In genomic region chr6:99901146-99901545, GRCm38 (mm10) we compare ENCODE assay signal across 20 mouse cellular contexts.
"Had no signal": no experiment of that assay in that cellular context is flagged by ENCODE, and none has a peak within 500 bp of the region (broad histone marks: within the 10 kb centered on the region; RNA-seq: fewer than 3 reads in every experiment).

No protein-coding gene starts in this region.

- H3K9ac ChIP-seq: limb, embryonic 13.5 days; liver, embryonic 12.5 days; liver, embryonic 15.5 days; lung, embryonic 15.5 days; midbrain, embryonic 13.5 days had no signal

- H3K4me3 ChIP-seq: layer of hippocampus, adult 2 months; limb, embryonic 10.5 days; limb, embryonic 13.5 days; liver, embryonic 12.5 days; liver, embryonic 15.5 days; lung, embryonic 15.5 days; midbrain, embryonic 10.5 days; midbrain, embryonic 13.5 days; myocyte had no signal

- H3K36me3 ChIP-seq: limb, embryonic 10.5 days; limb, embryonic 13.5 days; liver, embryonic 12.5 days; liver, embryonic 15.5 days; lung, embryonic 15.5 days; midbrain, embryonic 10.5 days; midbrain, embryonic 13.5 days had no signal

- DNase-seq: kidney, adult 18-20 months; kidney, adult 9 months; kidney, postnatal 25 days; layer of hippocampus, adult 9-11 months; liver; lung, adult 18-20 months; lung, postnatal 14 days; lung, postnatal 4 days had no signal

- H3K27me3 ChIP-seq: liver, embryonic 15.5 days; lung, embryonic 15.5 days had no signal

- H3K27ac ChIP-seq: layer of hippocampus, adult 2 months; limb, embryonic 10.5 days; limb, embryonic 13.5 days; liver, embryonic 12.5 days; liver, embryonic 15.5 days; lung, embryonic 15.5 days; midbrain, embryonic 10.5 days; midbrain, embryonic 13.5 days had no signal

- H3K4me2 ChIP-seq: limb, embryonic 13.5 days; liver, embryonic 12.5 days; liver, embryonic 15.5 days; lung, embryonic 15.5 days; midbrain, embryonic 13.5 days had no signal

- H3K9me3 ChIP-seq: limb, embryonic 10.5 days; limb, embryonic 13.5 days; liver, embryonic 12.5 days; liver, embryonic 15.5 days; lung, embryonic 15.5 days; megakaryocyte, embryonic 14.5 days; midbrain, embryonic 10.5 days; midbrain, embryonic 13.5 days had no signal

- ATAC-seq: intestine, embryonic 16.5 days; liver, embryonic 12.5 days; midbrain, embryonic 13.5 days; midbrain, embryonic 16.5 days had no signal

- H3K4me1 ChIP-seq: liver, embryonic 12.5 days; liver, embryonic 15.5 days; midbrain, embryonic 10.5 days; midbrain, embryonic 13.5 days had no signal
